Mouse (Mus musculus): Measurements from ENCODE around the gene Olfr723. TPM values are rescaled to one million over a fixed set of nuclear protein-coding genes. Genes with fewer than 3 reads are reported as not detected.

Olfr723 gene
- not detected for polyA plus RNA-seq (2012; fragmentation: generic; extraction: Trizol)

DNA sequence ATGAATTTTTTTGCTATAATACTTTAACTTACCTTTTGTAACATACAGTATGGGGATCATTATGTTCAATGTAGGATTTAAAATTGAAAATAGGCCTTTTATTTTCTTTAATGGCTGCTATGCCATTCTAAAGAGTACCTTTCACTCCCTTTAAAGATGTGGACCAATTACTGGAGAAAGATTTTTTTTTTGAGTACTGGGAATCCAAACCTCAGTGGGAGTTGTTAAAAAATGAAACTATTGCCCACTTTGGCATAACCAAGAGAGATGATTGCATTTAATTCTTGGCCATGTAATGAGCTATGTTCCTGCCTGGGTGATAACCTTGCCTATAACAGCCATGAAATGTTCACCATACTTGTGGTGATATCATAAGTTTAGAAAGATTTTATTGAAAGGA lies at the start of gene Olfr723:
Gene Olfr723 (minus strand): TSS at position 101 of the 400 bp plus-strand sequence.

DNA sequence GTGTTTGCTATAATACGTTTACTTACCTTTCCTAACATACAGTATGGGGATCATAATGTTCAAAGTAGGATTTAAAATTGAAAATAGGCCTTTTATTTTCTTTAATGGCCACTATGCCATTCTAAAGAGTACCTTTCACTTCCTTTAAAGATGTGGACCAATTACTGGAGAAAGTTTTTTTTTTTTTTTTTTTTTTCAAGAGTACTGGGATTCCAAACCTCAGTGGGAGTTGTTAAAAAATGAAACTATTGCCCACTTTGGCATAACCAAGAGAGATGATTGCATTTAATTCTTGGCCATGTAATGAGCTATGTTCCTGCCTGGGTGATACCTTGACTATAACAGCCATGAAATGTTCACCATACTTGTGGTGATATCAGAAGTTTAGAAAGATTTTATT lies 31.6 kb upstream of the Olfr723 start, which contains the start of gene Olfr724:
Gene Olfr724 (minus strand): TSS at position 101 of the 400 bp plus-strand sequence.

DNA sequence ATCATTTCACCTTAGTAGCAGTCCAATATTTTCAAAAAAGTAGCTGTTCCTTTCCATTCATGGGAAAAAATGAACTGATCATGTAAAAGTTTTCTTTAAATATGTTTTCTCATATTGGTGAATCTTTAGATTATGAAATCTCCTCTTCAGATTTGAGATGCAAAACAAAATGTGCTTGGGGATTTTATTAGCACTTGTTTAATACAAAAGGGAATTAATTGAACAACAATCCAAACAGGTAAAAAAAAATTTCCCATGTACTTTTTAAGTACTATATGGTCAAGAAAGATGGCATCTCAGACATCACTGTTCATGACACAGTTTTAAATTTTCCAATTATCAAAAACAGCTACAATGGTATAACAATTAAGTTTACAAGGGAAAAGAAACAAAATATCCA lies 29.7 kb downstream of the Olfr723 start, which contains the start of gene Olfr722:
Gene Olfr722 (minus strand): TSS at position 101 of the 400 bp plus-strand sequence.

Other genes with a start within 250 kb of the Olfr723 start
- gene Armh4, start 148.4 kb downstream of the Olfr723 start, polyA plus RNA-seq (2012; fragmentation: generic; extraction: Trizol): not detected
- gene Olfr722, start 29.8 kb downstream of the Olfr723 start, polyA plus RNA-seq (2012; fragmentation: generic; extraction: Trizol): not detected
- gene Olfr724, start 31.5 kb upstream of the Olfr723 start, polyA plus RNA-seq (2012; fragmentation: generic; extraction: Trizol): not detected
- gene Olfr725, start 108.6 kb upstream of the Olfr723 start, polyA plus RNA-seq (2012; fragmentation: generic; extraction: Trizol): not detected
- not detected for gene Olfr726, start 159.2 kb upstream of the Olfr723 start, polyA plus RNA-seq (2012; fragmentation: generic; extraction: Trizol)
- gene Olfr727, start 191.4 kb upstream of the Olfr723 start, polyA plus RNA-seq (2012; fragmentation: generic; extraction: Trizol): not detected
- not detected for gene Olfr728, start 210.9 kb upstream of the Olfr723 start, polyA plus RNA-seq (2012; fragmentation: generic; extraction: Trizol)
- not detected for gene Olfr729, start 221.1 kb upstream of the Olfr723 start, polyA plus RNA-seq (2012; fragmentation: generic; extraction: Trizol)